Mouse (Mus musculus) ES-E14 (cell line): ENCODE data around the gene Ccl6.

ENCODE experiments used
- CHD2 ChIP-seq: IDR thresholded peaks from 2 replicates; pipeline ENCODE4 v1.6.1; 2014; ENCODE audit warnings: mild to moderate bottlenecking, low read depth, low read length, inconsistent platforms
- HCFC1 ChIP-seq: IDR thresholded peaks from 2 replicates; pipeline ENCODE4 v1.6.1; 2012; ENCODE audit warnings: low read length, inconsistent platforms, borderline replicate concordance; ENCODE audit not compliant: insufficient read depth
- MAFK ChIP-seq: IDR thresholded peaks from 2 replicates; pipeline ENCODE4 v1.6.1; 2014; ENCODE audit warnings: mild to moderate bottlenecking, low read depth, low read length, inconsistent platforms; ENCODE audit not compliant: insufficient read depth
- ZC3H11A ChIP-seq: IDR thresholded peaks from 2 replicates; pipeline ENCODE4 v1.6.1; 2012; ENCODE audit warnings: low read depth, mild to moderate bottlenecking, inconsistent platforms, low read length, borderline replicate concordance
- ZNF384 ChIP-seq: IDR thresholded peaks from 2 replicates; pipeline ENCODE4 v1.6.1; 2012; ENCODE audit warnings: low read depth, low read length, inconsistent platforms

- TF ChIP-seq CHD2 = no peak
- no peak for TF ChIP-seq HCFC1
- no peak for TF ChIP-seq MAFK
- TF ChIP-seq ZC3H11A = no peak
- TF ChIP-seq ZNF384 = no peak
Measured at GRCm38 (mm10) chr11:83582626-83583449, 10.0 kb downstream of the Ccl6 start.
